Mouse (Mus musculus) heart, postnatal 0 days (tissue): ENCODE data around the gene Tent5c.

ENCODE experiments used
- CTCF ChIP-seq: IDR thresholded peaks from 2 replicates; pipeline ENCODE4 v1.5.1; 2016; ENCODE audit warnings: antibody characterized with exemption, control low read depth, low read depth
- EP300 ChIP-seq: IDR thresholded peaks from 2 replicates; pipeline ENCODE4 v1.6.1; 2016; ENCODE audit warnings: antibody characterized with exemption, low read depth

GRCm38 (mm10) chr3:100535298-100535697 is 46.2 kb upstream of the Tent5c start:
- TF ChIP-seq CTCF (no peak), EP300 (no peak)
